Mouse (Mus musculus): Measurements from ENCODE around the gene Vti1a.

The Vti1a gene

DNA sequence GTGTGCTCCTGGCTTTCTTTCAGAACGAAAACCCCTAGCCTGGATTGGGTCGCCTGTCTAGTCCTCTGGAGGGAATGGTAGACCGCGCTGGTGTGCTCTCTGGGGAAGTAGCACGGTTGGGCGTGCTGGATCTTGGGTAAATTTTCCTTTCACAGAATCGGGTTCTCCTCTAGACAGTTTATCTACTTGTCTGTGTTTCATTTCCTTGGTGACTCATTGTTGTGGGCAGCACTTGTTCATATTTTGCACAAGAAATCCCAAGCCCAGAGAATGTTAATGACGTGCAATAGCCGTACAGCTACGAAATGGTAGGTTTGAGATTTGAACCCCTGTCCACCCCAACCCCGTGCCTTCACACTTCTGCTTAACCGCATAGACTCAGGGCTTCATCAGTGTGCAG lies 145.9 kb downstream of the Vti1a start:
- no peak for DNase-seq (ENCODE audit: low spot score)

DNA sequence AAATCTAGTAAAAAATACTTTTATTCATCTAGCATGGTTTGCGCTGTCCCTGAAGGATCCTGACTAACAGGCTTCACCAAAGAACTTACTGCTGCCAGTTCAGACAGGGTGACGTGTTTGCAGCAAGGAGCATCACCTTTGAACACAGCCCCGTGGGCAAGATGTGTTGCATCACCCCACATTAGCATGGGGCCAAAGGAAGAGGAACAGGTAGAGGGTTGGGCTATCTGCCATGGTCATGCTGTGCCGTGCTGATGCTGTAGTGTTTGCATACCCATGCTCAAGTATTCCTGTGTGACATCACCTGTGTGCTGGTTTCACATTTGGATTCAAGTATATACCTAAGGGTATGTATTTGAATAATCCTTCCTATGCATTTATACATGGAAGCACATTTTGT lies 147.6 kb downstream of the Vti1a start:
- no peak for DNase-seq (ENCODE audit: low spot score)

DNA sequence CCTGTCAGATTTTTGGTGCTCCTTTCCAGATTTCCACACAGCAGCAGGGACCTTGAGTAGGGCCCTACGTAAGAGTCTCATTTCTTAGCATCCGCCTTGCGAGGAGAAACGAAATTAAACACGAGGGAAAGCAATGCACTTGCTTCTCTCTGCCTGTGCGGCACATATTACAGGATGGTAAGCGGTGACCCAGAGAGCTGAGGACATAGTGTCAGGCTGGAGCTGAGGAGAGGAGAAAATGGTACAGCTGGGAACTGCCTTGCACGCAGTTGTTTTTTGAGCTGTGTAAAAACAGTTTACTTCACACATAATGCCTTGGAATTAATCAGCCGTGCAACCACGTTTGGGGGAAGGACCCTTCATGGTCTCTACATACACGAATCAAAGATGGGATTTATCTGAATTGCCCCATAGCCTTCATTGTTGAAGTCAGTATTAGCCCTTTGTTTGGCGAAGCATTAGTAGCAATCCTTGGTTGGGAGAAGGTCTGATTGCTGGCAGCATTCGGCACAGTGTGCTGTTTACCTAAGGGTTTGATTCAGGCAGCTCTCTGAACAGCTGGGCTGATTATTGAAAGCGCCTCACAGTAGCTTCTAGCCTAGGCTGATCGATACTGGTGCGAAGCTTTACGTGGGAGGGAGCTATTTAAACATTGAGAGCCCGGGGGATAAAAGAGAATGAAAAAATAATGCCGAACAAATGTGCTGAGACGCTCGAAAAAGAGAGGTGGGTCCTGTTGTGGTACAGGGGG lies 153.4 kb downstream of the Vti1a start:
- no peak for DNase-seq (ENCODE audit: low spot score)

DNA sequence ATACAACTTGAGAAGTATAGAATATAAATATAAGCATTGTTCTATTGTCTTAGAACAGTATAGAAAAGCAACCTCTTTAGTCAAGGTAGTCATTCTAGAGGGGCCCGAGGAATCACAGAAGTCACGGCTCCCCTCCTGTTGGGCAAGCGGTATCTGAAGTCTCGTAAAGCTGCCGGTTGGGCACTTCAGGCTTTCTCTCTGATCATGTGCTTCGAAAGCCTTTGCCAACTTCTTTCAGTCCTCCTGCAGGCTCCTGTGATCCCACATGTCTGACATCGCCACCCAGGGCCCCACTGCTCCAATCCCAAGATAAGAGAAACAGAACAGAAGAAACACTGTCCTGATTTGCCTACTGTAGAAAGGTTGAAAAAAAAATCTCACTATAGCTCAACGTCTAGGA lies 156.5 kb downstream of the Vti1a start:
- DNase-seq (ENCODE audit: low spot score): no peak

GRCm38 (mm10) chr19:55474225-55474624 lies 158.1 kb downstream of the Vti1a start:
- no peak for DNase-seq (ENCODE audit: low spot score)

GRCm38 (mm10) chr19:55480526-55480925 lies 164.4 kb downstream of the Vti1a start:
- DNase-seq (ENCODE audit: low spot score): peak; percentile 91

DNA sequence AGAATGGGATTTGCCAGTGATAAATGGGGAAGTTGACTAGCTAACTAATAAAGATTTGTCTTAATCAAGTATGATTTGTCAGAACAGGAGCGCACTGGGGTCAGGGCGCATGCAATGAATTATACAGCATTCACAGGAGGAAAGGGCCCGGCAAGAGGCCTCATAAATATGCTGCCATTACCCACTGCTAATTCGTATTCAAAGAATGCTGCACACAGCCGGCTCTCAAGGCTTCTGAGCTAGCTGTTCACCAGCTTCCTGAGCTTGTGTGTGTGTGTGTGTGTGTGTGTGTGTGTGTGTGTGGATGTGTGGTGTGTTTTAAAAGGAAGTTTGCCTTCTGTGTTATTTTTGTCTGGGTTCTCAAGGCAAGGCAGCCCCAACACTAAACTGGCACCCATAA lies 165.2 kb downstream of the Vti1a start:
- no peak for DNase-seq (ENCODE audit: low spot score)

GRCm38 (mm10) chr19:55483526-55483925 lies 167.4 kb downstream of the Vti1a start:
- no peak for DNase-seq (ENCODE audit: low spot score)

GRCm38 (mm10) chr19:55484559-55484958 lies 168.5 kb downstream of the Vti1a start:
- no peak for DNase-seq (ENCODE audit: low spot score)

DNA sequence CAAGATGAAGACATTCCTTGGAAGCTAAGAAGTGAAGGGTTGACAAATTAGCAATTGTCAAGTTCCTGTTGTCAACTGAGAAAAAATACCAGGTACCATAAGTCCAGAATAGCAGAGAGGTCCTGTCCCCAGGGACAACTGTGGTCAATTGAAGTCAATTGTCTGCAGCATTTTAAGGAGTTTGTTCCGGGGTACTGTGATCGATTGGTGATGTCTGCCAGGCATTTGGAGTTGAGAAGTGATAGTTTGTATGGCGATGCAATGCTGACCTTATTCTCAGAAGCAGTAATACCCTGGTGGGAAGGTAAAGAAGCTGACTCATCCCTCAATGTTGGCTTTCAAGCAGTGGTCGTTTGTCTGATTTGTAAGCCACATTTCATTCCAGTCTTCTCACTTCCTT lies 170.4 kb downstream of the Vti1a start:
- no peak for DNase-seq (ENCODE audit: low spot score)

GRCm38 (mm10) chr19:55491126-55492076 lies 175.3 kb downstream of the Vti1a start:
- no peak for DNase-seq (ENCODE audit: low spot score)

GRCm38 (mm10) chr19:55496333-55496732 lies 180.2 kb downstream of the Vti1a start:
- no peak for DNase-seq (ENCODE audit: low spot score)

- no peak for DNase-seq (ENCODE audit: low spot score)
These were observed 183.2 kb downstream of the Vti1a start for GRCm38 (mm10) chr19:55499179-55499863.

- DNase-seq (ENCODE audit: low spot score): no peak
These were observed 185.9 kb downstream of the Vti1a start for GRCm38 (mm10) chr19:55501985-55502384.

DNA sequence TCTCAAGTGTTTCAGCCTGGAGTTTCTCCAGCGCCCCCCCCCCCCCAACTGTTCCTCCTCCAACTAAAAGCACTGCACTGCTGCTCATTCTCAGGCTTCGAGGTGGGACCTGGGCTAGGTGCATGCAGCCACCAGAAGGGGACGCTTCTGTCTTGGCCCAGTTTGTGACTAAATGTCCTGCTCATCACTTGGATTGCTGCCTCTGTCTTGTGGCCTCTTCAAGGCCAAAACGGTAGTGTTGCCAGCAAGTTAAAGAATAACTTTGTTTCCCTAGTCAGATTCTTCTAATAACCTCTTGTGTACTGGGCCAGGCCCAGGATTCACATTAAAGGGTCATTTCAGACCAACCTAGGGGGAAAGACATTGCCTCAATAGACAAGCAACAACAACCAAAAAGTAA lies 187.7 kb downstream of the Vti1a start:
- DNase-seq (ENCODE audit: low spot score): no peak

DNA sequence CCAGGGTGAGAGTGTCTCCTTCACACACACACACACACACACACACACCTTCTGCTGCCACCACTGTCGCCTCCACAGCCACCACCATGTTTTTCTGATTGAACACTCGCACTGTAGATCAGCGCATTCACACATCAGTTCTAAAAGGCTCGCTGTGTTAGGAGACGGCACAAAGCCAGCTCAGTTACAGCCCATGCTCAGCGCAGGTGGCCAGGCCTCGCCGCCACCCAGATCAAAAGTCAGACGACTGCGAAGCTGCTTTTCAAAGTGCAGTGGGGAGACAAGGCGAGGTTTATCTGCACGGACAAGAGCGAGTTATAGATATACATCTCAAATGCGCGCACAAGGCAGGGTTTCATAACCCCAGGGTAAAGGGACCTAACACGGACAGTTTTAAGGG lies 191.7 kb downstream of the Vti1a start:
- DNase-seq (ENCODE audit: low spot score): no peak

DNA sequence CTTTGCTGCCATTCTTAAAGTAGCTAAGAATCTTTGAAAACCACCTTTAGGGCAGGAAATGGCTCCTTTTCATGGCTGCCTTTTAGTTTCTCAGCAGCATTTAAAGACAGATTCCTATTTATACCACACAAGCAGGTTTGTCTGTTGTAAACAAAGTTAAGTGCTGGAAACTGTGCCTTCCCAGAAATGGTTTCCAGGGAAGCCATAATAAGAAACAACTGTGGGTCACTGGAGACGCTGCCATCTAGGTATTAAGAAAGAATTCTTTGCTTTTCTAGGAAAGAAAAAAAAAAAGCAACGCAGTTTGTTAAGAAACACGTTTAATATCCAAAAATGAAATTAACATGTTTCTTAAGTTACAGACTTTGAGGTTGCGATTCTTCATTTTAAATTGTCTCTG lies 192.1 kb downstream of the Vti1a start:
- peak; percentile 45 for DNase-seq (ENCODE audit: low spot score)

GRCm38 (mm10) chr19:55508965-55509364 lies 192.9 kb downstream of the Vti1a start:
- DNase-seq (ENCODE audit: low spot score): peak; percentile 73

GRCm38 (mm10) chr19:55509618-55510017 lies 193.5 kb downstream of the Vti1a start:
- no peak for DNase-seq (ENCODE audit: low spot score)

DNA sequence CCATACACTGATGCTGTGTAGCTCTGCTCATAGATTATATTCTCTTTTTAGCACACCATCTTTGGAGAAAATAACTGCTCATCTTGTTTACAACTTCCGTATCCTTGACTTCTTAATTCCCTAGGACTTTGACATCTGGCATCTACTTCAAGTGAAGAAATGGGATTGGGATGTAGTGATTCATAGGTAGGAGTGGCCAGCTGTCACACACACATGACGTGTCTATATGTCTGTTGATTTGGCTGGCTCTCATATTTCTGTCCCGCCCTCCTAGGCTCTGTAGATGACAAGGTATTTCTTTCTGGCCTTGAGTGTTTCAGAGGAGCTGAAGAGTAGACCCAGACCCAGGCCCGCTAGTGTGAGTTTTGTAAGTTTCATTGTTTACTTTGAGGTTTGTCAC lies 197.8 kb downstream of the Vti1a start:
- peak; percentile 11 for DNase-seq (ENCODE audit: low spot score)

DNA sequence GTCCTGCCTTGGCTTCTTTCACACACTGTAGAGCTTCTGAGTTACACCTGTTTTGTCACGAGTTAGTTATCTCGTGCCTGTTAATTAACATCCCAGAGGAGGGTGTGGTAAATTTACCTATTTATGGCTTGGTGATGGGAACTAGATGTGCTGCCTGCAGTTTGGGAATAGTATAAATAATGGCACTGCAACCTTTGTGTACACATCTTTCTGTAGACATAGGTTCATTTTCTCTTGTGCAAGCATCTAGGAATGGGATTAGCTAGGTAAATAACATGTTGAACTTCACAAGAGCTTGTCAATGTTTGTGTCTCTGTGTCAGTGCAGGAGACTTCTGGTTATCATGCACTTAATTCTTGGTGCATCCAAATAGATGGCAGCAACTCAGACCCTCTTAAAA lies 204.1 kb downstream of the Vti1a start:
- DNase-seq (ENCODE audit: low spot score): no peak

DNA sequence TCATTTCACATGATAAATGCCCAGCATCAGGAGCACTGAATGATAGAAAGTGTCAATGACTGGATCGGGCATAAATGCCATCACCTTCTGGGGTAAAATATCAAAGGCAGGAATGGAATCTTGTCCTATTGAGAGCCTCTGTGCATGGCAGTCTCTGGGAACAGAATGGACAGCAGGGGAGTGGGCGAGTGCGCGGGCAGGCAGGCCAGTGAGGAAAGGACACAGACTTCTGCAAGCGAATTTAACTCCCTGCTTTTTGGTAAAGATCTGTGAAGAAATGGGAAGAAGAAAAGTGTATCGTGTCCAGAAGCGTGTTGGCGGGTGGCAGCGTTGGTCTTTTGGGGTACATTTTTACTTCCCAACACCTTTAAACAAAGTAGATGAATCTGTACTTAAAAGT lies 207.2 kb downstream of the Vti1a start:
- no peak for DNase-seq (ENCODE audit: low spot score)

- no peak for DNase-seq (ENCODE audit: low spot score)
These were observed 208.3 kb downstream of the Vti1a start for GRCm38 (mm10) chr19:55524385-55524784.
